Mouse (Mus musculus) hindbrain, postnatal 0 days (tissue): ENCODE measurements around the gene Agrp. TPM values are rescaled to one million over a fixed set of nuclear protein-coding genes. Genes with fewer than 3 reads are reported as not detected.
"Not testable (repeated sequence)": the region's sequence is repeated elsewhere in the genome, so short reads cannot be mapped to it uniquely, and the experiment has no call there.

ENCODE experiments used
- ATAC-seq: fragments of 200-750 bp; cut with Nextera tagmentation; 2 replicates; pipeline ENCODE4 v1.8.0; 2017; ENCODE audit warnings: mild to moderate bottlenecking, moderate TSS enrichment, moderate library complexity
- DNase-seq: peaks from one replicate; pipeline ENCODE4 v3.0.0-alpha.2; 2015; ENCODE audit warnings: low spot score
- H3K27ac ChIP-seq: fragments of 300-500 bp; sonication (generic); 2 replicates; pipeline ENCODE4 v1.5.1; 2014; ENCODE audit warnings: mild to moderate bottlenecking
- H3K27me3 ChIP-seq: fragments of 300-500 bp; sonication (generic); 2 replicates; pipeline ENCODE4 v1.6.1; 2014; ENCODE audit warnings: low read length, mixed read lengths; ENCODE audit not compliant: insufficient read depth
- H3K36me3 ChIP-seq: fragments of 300-500 bp; sonication (generic); 2 replicates; pipeline ENCODE4 v1.6.1; 2014; ENCODE audit warnings: low read length, mixed read lengths; ENCODE audit not compliant: insufficient read depth
- H3K4me1 ChIP-seq: fragments of 300-500 bp; sonication (generic); 2 replicates; pipeline ENCODE4 v1.6.1; 2014; ENCODE audit warnings: antibody characterized with exemption, low read length, mixed read lengths; ENCODE audit not compliant: insufficient read depth
- H3K4me2 ChIP-seq: fragments of 300-500 bp; sonication (generic); 2 replicates; pipeline ENCODE4 v1.6.1; 2014; ENCODE audit warnings: low read depth, mild to moderate bottlenecking, low read length, moderate library complexity, mixed read lengths
- H3K4me3 ChIP-seq: fragments of 300-500 bp; sonication (generic); 2 replicates; pipeline ENCODE4 v1.5.1; 2014; ENCODE audit warnings: low read length
- H3K9ac ChIP-seq: fragments of 300-500 bp; sonication (generic); replicated peaks from 2 replicates; pipeline ENCODE4 v1.6.1; 2014; ENCODE audit warnings: mild to moderate bottlenecking, low read length, moderate library complexity, mixed read lengths
- H3K9me3 ChIP-seq: fragments of 300-500 bp; sonication (generic); 2 replicates; pipeline ENCODE4 v1.6.1; 2016; ENCODE audit warnings: low read length, mixed read lengths
- CTCF ChIP-seq: IDR thresholded peaks from 2 replicates; pipeline ENCODE4 v1.5.1; 2016; ENCODE audit warnings: antibody characterized with exemption, control low read depth, low read depth
- WGBS: fragments of 180-500 bp; shearing (Covaris S2); extraction: QIAGEN DNeasy Blood & Tissue Kit; methylation state at CpG from one replicate; pipeline ENCODE4 v1.1.7; 2014; 5-methylcytosine and 5-hydroxymethylcytosine counted together
- polyA plus RNA-seq: library from polyadenylated mRNA; unstranded; fragments of >200 nt; fragmentation: Nextera tagmentation; extraction: Ambion mirVana; gene quantifications from 2 replicates; pipeline ENCODE4 v1.2.1, GENCODE M21; 2015
- total RNA-seq: library from RNA; depleted of rRNA; stranded (reverse); fragments of >200 nt; gene quantifications from 2 replicates; pipeline ENCODE4 v1.2.3, GENCODE M21; 2014

The Agrp gene
- total and polyA plus RNA-seq, 2 experiments from 2014 or later, result 1.3 to 2.1 TPM

GRCm38 (mm10) chr8:105571810-105572209 is 65.4 kb downstream of the Agrp start:
- Histone ChIP-seq H3K4me2 (no peak overlapping the region), H3K4me3 (no peak overlapping the region), H3K9ac (no peak overlapping the region), H3K36me3 (no peaks in the 10 kb centered on the region), H3K27me3 (no peaks in the 10 kb centered on the region), H3K27ac (no peak overlapping the region), H3K9me3 (no peaks in the 10 kb centered on the region), H3K4me1 (peaks cover 4% of the 10 kb centered on the region; the same call in 1 of the 2 replicates)
- no peak for TF ChIP-seq CTCF
- 89% methylated on average over 9 of the region's 9 CpGs for WGBS
- ATAC-seq (no peak), DNase-seq (no peak)

DNA sequence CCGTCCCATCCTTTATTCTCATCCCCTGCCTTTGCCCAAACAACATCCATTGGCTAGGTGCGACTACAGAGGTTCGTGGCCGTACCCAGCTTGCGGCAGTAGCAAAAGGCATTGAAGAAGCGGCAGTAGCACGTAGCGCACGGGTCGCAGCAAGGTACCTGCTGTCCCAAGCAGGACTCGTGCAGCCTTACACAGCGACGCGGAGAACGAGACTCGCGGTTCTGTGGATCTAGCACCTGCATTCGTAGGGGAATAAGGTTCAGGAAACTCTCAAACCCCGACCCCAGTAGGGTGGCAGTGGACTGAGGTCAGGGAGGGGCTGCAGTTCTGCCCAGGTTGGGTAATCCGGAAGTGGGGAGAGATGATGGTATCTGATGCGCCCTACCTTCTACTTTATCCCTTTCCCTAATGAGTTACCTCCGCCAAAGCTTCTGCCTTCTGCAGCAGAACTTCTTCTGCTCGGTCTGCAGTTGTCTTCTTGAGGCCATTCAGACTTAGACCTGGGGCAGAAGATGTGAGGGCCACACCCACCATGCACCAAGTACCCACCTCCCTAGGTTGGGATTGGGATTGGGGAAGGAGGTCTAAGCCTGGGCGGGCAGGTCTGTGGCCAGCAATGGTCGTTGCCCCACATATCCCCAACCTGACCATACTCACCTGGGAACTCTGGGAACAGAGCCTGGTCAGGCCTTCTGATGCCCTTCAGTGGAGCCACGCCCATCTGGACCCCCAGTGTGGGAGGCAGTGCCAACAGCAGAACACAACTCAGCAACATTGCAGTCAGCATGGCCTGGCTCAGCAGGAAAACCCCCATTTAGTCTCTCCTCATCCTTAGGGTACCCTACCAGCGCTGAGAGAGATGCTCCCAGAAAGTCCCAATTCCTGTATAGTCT is 70.2 kb downstream of the Agrp start:
- H3K27ac ChIP-seq, result peak overlapping the region; percentile 91
- H3K9ac ChIP-seq, result peak overlapping the region; percentile 88
- H3K36me3 ChIP-seq, result no peaks in the 10 kb centered on the region
- H3K9me3 ChIP-seq, result no peaks in the 10 kb centered on the region
- H3K4me2 ChIP-seq, result peak overlapping the region; percentile 79
- ATAC-seq (no peak), DNase-seq (peak; percentile 12)
- 31% methylated on average over 27 of the region's 27 CpGs for WGBS
- H3K4me1 ChIP-seq, result peaks cover 20% of the 10 kb centered on the region; the same call in 1 of the 2 replicates
- no peaks in the 10 kb centered on the region for H3K27me3 ChIP-seq
- no peak for TF ChIP-seq CTCF
- peak overlapping the region; percentile 90 for H3K4me3 ChIP-seq

- H3K36me3 ChIP-seq, result no peaks in the 10 kb centered on the region
- peak within 1 kb of the TSS; percentile 88 for H3K9ac ChIP-seq
- peak within 1 kb of the TSS; percentile 79 for H3K4me2 ChIP-seq
- WGBS, result 3% methylated on average over 53 of the region's 53 CpGs
- peak within 1 kb of the TSS; percentile 91 for H3K27ac ChIP-seq
- peaks cover 20% of the 10 kb centered on the region; the same call in 1 of the 2 replicates for H3K4me1 ChIP-seq
- H3K4me3 ChIP-seq, result peak within 1 kb of the TSS; percentile 90
- DNase-seq (peak; percentile 100), ATAC-seq (peak; percentile 98)
- TF ChIP-seq CTCF, result peak; percentile 90
- H3K9me3 ChIP-seq, result no peaks in the 10 kb centered on the region
- H3K27me3 ChIP-seq, result no peaks in the 10 kb centered on the region
Measured at GRCm38 (mm10) chr8:105565952-105566702, 71.1 kb downstream of the Agrp start, which contains the start of gene Atp6v0d1. Atp6v0d1 (minus strand) TSS chr8:105566047.

GRCm38 (mm10) chr8:105565401-105565881 is 71.8 kb downstream of the Agrp start:
- Histone ChIP-seq H3K4me1 (peaks cover 20% of the 10 kb centered on the region; the same call in 1 of the 2 replicates), H3K27me3 (no peaks in the 10 kb centered on the region), H3K9me3 (no peaks in the 10 kb centered on the region), H3K27ac (peak overlapping the region; percentile 91), H3K4me2 (peak overlapping the region; percentile 79), H3K36me3 (no peaks in the 10 kb centered on the region), H3K4me3 (peak overlapping the region; percentile 90), H3K9ac (peak overlapping the region; percentile 88)
- no peak for DNase-seq
- peak; percentile 23; the same call in 1 of the 2 replicates for TF ChIP-seq CTCF
- peak; percentile 80 for ATAC-seq
- WGBS, result under 1% methylated on average over 31 of the region's 31 CpGs

DNA sequence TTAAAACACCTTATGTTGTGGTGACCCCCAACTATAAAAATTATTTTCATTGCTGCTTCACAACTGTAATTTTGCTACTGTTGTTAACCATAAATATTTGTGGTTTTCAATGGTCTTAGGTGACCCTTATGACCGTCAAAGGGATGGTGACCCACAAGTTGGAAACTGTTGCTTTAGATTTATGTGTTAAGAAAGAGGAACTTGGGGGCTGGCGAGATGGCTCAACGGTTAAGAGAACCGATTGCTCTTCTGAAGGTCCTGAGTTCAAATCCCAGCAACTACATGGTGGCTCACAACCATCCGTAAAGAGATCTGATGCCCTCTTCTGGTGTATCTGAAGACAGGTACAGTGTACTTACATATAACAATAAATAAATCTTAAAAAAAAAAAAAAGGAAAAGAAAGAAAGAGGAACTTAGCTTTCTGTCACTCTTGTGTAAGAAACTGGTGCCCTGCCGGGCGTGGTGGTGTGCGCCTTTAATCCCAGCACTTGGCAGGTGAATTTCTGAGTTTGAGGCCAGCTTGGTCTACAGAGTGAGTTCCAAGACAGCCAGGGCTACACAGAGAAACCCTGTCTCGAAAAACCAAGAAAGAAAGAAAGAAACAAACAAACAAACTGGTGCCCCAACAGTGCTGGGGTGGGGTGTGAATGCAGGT is 72.5 kb downstream of the Agrp start:
- not testable (repeated sequence) for ATAC-seq, H3K27me3 ChIP-seq, DNase-seq, H3K36me3 ChIP-seq, H3K9me3 ChIP-seq
- 80% methylated on average over 9 of the region's 9 CpGs for WGBS
- Histone ChIP-seq H3K4me1 (peaks cover 20% of the 10 kb centered on the region; the same call in 1 of the 2 replicates), H3K9ac (peak overlapping the region; percentile 88; the same call in 1 of the 2 replicates), H3K4me3 (peak overlapping the region; percentile 90), H3K27ac (peak overlapping the region; percentile 91), H3K4me2 (peak overlapping the region; percentile 79)

GRCm38 (mm10) chr8:105563871-105564270 is 73.3 kb downstream of the Agrp start:
- Histone ChIP-seq H3K36me3 (no peaks in the 10 kb centered on the region), H3K27me3 (no peaks in the 10 kb centered on the region), H3K9me3 (no peaks in the 10 kb centered on the region), H3K4me3 (no peak overlapping the region), H3K4me2 (peak overlapping the region; percentile 2; the same call in 1 of the 2 replicates), H3K27ac (no peak overlapping the region), H3K4me1 (peaks cover 20% of the 10 kb centered on the region; the same call in 1 of the 2 replicates), H3K9ac (no peak overlapping the region)
- ATAC-seq (no peak), DNase-seq (no peak)
- WGBS, result 81% methylated on average over 1 of the region's 1 CpGs
- no peak for TF ChIP-seq CTCF
